Mouse (Mus musculus) liver, adult 2 months (tissue): Measurements from ENCODE around the gene Dcst1. TPM values are rescaled to one million over a fixed set of nuclear protein-coding genes. Genes with fewer than 3 reads are reported as not detected.

ENCODE experiments used
- DNase-seq: peaks from one replicate; pipeline ENCODE4 v3.0.0-alpha.2; 2011; ENCODE audit warnings: low read depth, low spot score; ENCODE audit errors: extremely low read depth
- H3K27ac ChIP-seq: fragments of 200-500 bp; replicated peaks from 2 replicates; pipeline ENCODE4 v1.5.1; 2012; ENCODE audit warnings: low read depth, mild to moderate bottlenecking, control low read depth, inconsistent platforms, low read length; ENCODE audit not compliant: insufficient read depth
- H3K27me3 ChIP-seq: fragments of 200-500 bp; 2 replicates; pipeline ENCODE4 v1.6.1; 2012; ENCODE audit warnings: mild to moderate bottlenecking, moderate library complexity, low read length, inconsistent platforms; ENCODE audit not compliant: control insufficient read depth, insufficient read depth
- H3K36me3 ChIP-seq: fragments of 200-500 bp; 2 replicates; pipeline ENCODE4 v1.6.1; 2012; ENCODE audit warnings: low read length, inconsistent platforms; ENCODE audit not compliant: control insufficient read depth, insufficient read depth
- H3K4me1 ChIP-seq: fragments of 200-500 bp; 2 replicates; pipeline ENCODE4 v1.6.1; 2011; ENCODE audit warnings: low read length; ENCODE audit not compliant: control insufficient read depth, insufficient read depth
- H3K4me3 ChIP-seq: fragments of 200-500 bp; 2 replicates; pipeline ENCODE4 v1.5.1; 2011; ENCODE audit warnings: low read depth, mild to moderate bottlenecking, control low read depth, low read length, moderate library complexity; ENCODE audit not compliant: insufficient read depth
- H3K79me2 ChIP-seq: fragments of 200-500 bp; 2 replicates; pipeline ENCODE4 v1.6.1; 2012; ENCODE audit warnings: inconsistent platforms, mild to moderate bottlenecking, low read length, moderate library complexity; ENCODE audit not compliant: control insufficient read depth, insufficient read depth
- H3K9ac ChIP-seq: fragments of 200-500 bp; 2 replicates; pipeline ENCODE4 v1.6.1; 2012; ENCODE audit warnings: low read depth, mild to moderate bottlenecking, control low read depth, inconsistent platforms, low read length
- CTCF ChIP-seq: fragments of 200-500 bp; IDR thresholded peaks from 2 replicates; pipeline ENCODE4 v1.5.1; 2011; ENCODE audit warnings: low read depth, low read length, control low read depth
- POLR2A ChIP-seq: fragments of 200-500 bp; IDR thresholded peaks from 2 replicates; pipeline ENCODE4 v1.6.1; 2011; ENCODE audit warnings: low read length, control low read depth; ENCODE audit not compliant: insufficient read depth; ENCODE audit errors: extremely low read depth
- WGBS: fragments of 180-500 bp; shearing (Covaris S2); methylation state at CpG from one replicate; pipeline ENCODE4 v1.1.7; 2018; 5-methylcytosine and 5-hydroxymethylcytosine counted together
- polyA plus RNA-seq: library from polyadenylated mRNA; depleted of rRNA; stranded (reverse); fragments of >200 nt; gene quantifications from 2 replicates; pipeline ENCODE4 v1.2.3, GENCODE M21; 2012; rRNA removed
- total RNA-seq: library from RNA; depleted of rRNA; stranded (reverse); fragments of >200 nt; gene quantifications from 2 replicates; pipeline ENCODE4 v1.2.3, GENCODE M21; 2014; rRNA removed

Gene Dcst1
- total RNA-seq (not detected in 2 replicates), polyA plus RNA-seq (0.04 TPM in 1 of 2 replicates, not detected in the other)

GRCm38 (mm10) chr3:89365153-89365485 lies at the start of gene Dcst1:
Gene Dcst1 (minus strand): TSS chr3:89365253.
- DNase-seq, result no peak
- no peak for TF ChIP-seq POLR2A
- TF ChIP-seq CTCF, result no peak
- Histone ChIP-seq H3K9ac (no peak within 1 kb of the TSS), H3K27ac (no peak within 1 kb of the TSS), H3K27me3 (no peaks in the 10 kb centered on the region), H3K4me3 (no peak within 1 kb of the TSS), H3K4me1 (peaks cover 2% of the 10 kb centered on the region; the same call in 1 of the 2 replicates), H3K36me3 (no peaks in the 10 kb centered on the region), H3K79me2 (no peaks in the 10 kb centered on the region)
- 93% methylated on average over 11 of the region's 11 CpGs for WGBS

- Histone ChIP-seq H3K27me3 (no peaks in the 10 kb centered on the region), H3K79me2 (peaks cover 5% of the 10 kb centered on the region; the same call in 1 of the 2 replicates), H3K9ac (peak within 1 kb of the TSS; percentile 83), H3K4me3 (peak within 1 kb of the TSS; percentile 69), H3K36me3 (peaks cover 4% of the 10 kb centered on the region), H3K27ac (peak within 1 kb of the TSS; percentile 93), H3K4me1 (peaks cover 22% of the 10 kb centered on the region)
- 3% methylated on average over 28 of the region's 28 CpGs for WGBS
- DNase-seq, result peak; percentile 99
- TF ChIP-seq POLR2A (no peak), CTCF (no peak)
Observed at GRCm38 (mm10) chr3:89411490-89412393, 46.7 kb upstream of the Dcst1 start, which contains the start of gene Flad1. Gene Flad1 (minus strand): TSS chr3:89411870.

DNA sequence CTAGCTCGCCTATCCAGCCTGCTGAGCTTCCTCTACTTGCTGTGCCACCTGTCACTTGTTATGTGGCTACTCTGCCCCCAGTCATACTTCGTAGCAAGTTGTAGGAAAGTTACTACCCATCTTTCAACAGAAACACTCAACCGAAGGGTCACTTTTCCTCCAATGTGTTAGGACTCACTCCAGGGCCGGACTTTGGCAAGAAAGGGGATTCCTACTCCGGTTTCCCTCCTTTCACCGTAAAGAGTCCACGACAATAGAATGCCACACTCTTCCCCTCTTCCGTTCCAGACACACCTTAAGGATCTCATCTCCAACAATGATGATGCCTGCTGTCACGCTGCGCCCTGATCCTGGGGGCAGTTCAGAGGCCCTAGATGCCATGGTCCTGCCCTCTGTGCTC lies 45.8 kb upstream of the Dcst1 start:
- no peaks in the 10 kb centered on the region for H3K27me3 ChIP-seq
- H3K36me3 ChIP-seq, result peaks cover 4% of the 10 kb centered on the region
- peaks cover 22% of the 10 kb centered on the region for H3K4me1 ChIP-seq
- peak; percentile 54 for DNase-seq
- H3K79me2 ChIP-seq, result peaks cover 4% of the 10 kb centered on the region; the same call in 1 of the 2 replicates
- TF ChIP-seq CTCF (no peak), POLR2A (no peak)
- WGBS, result 34% methylated on average over 10 of the region's 10 CpGs
- peak overlapping the region; percentile 93 for H3K27ac ChIP-seq
- H3K4me3 ChIP-seq, result peak overlapping the region; percentile 69
- peak overlapping the region; percentile 83 for H3K9ac ChIP-seq

GRCm38 (mm10) chr3:89409701-89410100 lies 44.6 kb upstream of the Dcst1 start:
- Histone ChIP-seq H3K79me2 (peaks cover 3% of the 10 kb centered on the region; the same call in 1 of the 2 replicates), H3K9ac (peak overlapping the region; percentile 57), H3K4me3 (no peak overlapping the region), H3K36me3 (peaks cover 5% of the 10 kb centered on the region; the same call in 1 of the 2 replicates), H3K4me1 (peaks cover 24% of the 10 kb centered on the region), H3K27ac (peak overlapping the region; percentile 93), H3K27me3 (no peaks in the 10 kb centered on the region)
- WGBS, result 37% methylated on average over 3 of the region's 3 CpGs
- no peak for TF ChIP-seq CTCF
- no peak for TF ChIP-seq POLR2A
- DNase-seq, result peak; percentile 89

GRCm38 (mm10) chr3:89408448-89408847 lies 43.4 kb upstream of the Dcst1 start:
- TF ChIP-seq CTCF (no peak), POLR2A (no peak)
- H3K4me1 ChIP-seq, result peaks cover 24% of the 10 kb centered on the region
- H3K36me3 ChIP-seq, result peaks cover 7% of the 10 kb centered on the region; the same call in 1 of the 2 replicates
- no peak overlapping the region for H3K27ac ChIP-seq
- H3K79me2 ChIP-seq, result peaks cover 5% of the 10 kb centered on the region; the same call in 1 of the 2 replicates
- H3K27me3 ChIP-seq, result no peaks in the 10 kb centered on the region
- WGBS, result 81% methylated on average over 16 of the region's 16 CpGs
- no peak for DNase-seq
- no peak overlapping the region for H3K9ac ChIP-seq
- no peak overlapping the region for H3K4me3 ChIP-seq

DNA sequence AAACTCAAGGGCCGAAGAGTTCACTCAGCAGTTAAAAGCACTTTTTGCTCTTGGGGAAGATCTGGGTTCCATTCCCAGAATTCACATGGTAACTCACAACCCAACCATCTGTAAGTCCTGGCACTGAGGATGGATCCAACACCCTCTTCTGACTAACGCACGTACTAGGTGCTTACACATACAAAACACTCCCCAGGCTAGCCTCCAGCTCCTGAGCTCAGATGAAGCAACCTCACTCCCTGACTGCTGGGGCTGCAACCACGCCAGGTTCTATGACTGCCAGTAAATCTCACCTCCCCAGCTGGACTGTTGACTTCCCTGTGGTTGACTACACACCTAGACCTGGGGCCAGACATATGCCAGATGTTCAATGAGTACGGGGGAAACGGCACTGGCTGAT lies 41.8 kb upstream of the Dcst1 start:
- Histone ChIP-seq H3K9ac (no peak overlapping the region), H3K36me3 (peaks cover 10% of the 10 kb centered on the region; the same call in 1 of the 2 replicates), H3K4me3 (no peak overlapping the region), H3K27me3 (no peaks in the 10 kb centered on the region), H3K27ac (peak overlapping the region; percentile 55), H3K79me2 (peaks cover 5% of the 10 kb centered on the region; the same call in 1 of the 2 replicates), H3K4me1 (peaks cover 24% of the 10 kb centered on the region)
- no peak for TF ChIP-seq POLR2A
- peak; percentile 91 for DNase-seq
- WGBS, result 35% methylated on average over 6 of the region's 6 CpGs
